Comparison of ENCODE assay signal across 8 mouse cellular contexts in the genomic region with DNA sequence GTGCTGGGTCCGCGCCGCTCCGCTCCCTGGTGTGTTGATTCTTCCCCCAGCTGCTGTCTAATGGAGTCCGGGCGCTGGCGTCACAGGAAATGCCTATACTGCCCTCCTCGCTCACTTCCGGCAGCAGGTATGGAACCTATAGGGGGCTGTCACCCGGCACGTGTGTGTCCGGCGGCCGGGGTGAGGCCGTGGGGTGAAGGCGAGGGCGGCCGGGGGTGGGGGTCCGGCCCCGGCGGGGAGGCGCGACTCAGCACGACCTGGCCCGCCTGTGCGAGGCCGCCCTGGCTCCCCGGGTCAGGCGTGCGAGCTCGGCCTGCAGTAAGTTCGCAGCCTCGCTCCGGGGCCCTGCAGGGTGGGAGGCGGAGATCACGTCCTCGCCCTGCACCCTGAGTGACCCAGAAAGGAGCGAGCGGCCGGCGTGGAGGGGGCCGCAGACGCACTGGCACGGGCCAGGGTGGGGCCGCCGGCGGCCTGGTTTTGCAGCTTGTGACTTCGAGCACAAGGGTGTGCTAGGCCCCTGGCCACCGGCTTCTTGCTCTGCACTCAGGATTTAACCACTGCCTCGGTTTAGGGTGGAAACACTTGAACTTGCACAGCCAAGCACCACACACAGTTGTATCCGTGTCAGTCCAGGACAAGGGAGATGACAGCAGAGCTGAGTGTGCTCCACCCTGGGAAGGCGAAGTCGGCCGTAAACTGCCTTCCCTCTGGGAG. TPM values are rescaled to one million over a fixed set of nuclear protein-coding genes. Genes with fewer than 3 reads are reported as not detected.
A peak's percentile ranks its signal among the peaks of the same experiment; 100 is the strongest.
DNase-seq lines count a peak whose midpoint lies in the region; ATAC-seq lines count a peak whose summit lies in the region.

Wdr26 (minus strand) TSS at position 82 of the 714 bp plus-strand sequence.

- peak within 1 kb of the TSS; percentile 79 for H3K4me2 ChIP-seq in hindbrain, embryonic 13.5 days

- H3K36me3 ChIP-seq in hindbrain, embryonic 13.5 days = peaks cover 3% of the 10 kb centered on the region; the same call in 1 of the 2 replicates

- H3K4me1 ChIP-seq in hindbrain, embryonic 13.5 days (replicated peaks) = peaks cover 26% of the 10 kb centered on the region

- H3K27ac ChIP-seq in hindbrain, embryonic 13.5 days = peak within 1 kb of the TSS; percentile 93

- DNase-seq in NIH3T3 (ENCODE audit: low read depth) = peak; percentile 90
- peak; percentile 87 for DNase-seq in cerebellum, adult 9-11 months
- peak; percentile 74 to 76 for DNase-seq in frontal cortex, postnatal 14 days (ENCODE audit: low spot score in 2 of 2)
- peak; percentile 61 to 75 for DNase-seq in layer of hippocampus, postnatal 25 days (ENCODE audit: extremely low spot score in 1 of 2, low spot score in 1 of 2)
- peak; percentile 86 for DNase-seq in lung, postnatal 25 days (ENCODE audit: low spot score)
- peak; percentile 90 for DNase-seq in retina, embryonic 14.5 days (ENCODE audit: low spot score)
- DNase-seq in thymus, postnatal 4 days = peak; percentile 85

- peak within 1 kb of the TSS; percentile 98 for H3K9ac ChIP-seq in hindbrain, embryonic 13.5 days

- ATAC-seq in hindbrain, embryonic 13.5 days (ENCODE audit: low FRiP score) = peak; percentile 96

- WGBS in hindbrain, embryonic 13.5 days = 2% methylated on average over 53 of the region's 54 CpGs

- no peaks in the 10 kb centered on the region for H3K9me3 ChIP-seq in hindbrain, embryonic 13.5 days

- H3K4me3 ChIP-seq in hindbrain, embryonic 13.5 days = peak within 1 kb of the TSS; percentile 99

- no peaks in the 10 kb centered on the region for H3K27me3 ChIP-seq in hindbrain, embryonic 13.5 days

RNA-seq across cellular contexts. Expression of gene Wdr26, which starts in this region (rescaled TPM):
- polyA plus RNA-seq in hindbrain, embryonic 13.5 days (2015; fragmentation: Nextera tagmentation; extraction: Ambion mirVana) = 45.9 and 46.0 TPM in 2 replicates
- 100 to 1,000 TPM; 109 to 116 TPM for total RNA-seq in layer of hippocampus, postnatal 25 days (2021)

Comparison
In these comparisons a context has a peak if more than half of its experiments do, and no peak if none do; other contexts are left out.
1. Peak in every context shown above with its lines: DNase-seq, ATAC-seq, H3K4me3 ChIP-seq and H3K27ac ChIP-seq.